Mouse (Mus musculus): ENCODE results near the gene Chrng. TPM values are rescaled to one million over a fixed set of nuclear protein-coding genes. Genes with fewer than 3 reads are reported as not detected.

The Chrng gene
- total RNA-seq, 2 experiments from 2014 or later: not detected

- no peak for DNase-seq
Measured at GRCm38 (mm10) chr1:87198119-87199065, 6.1 kb upstream of the Chrng start.

GRCm38 (mm10) chr1:87200811-87201210 lies 3.6 kb upstream of the Chrng start:
- DNase-seq: no peak

GRCm38 (mm10) chr1:87201848-87202247 lies 2.6 kb upstream of the Chrng start:
- no peak for DNase-seq

GRCm38 (mm10) chr1:87203779-87204178 lies 678 bp upstream of the Chrng start:
- DNase-seq: no peak

- no peak for DNase-seq
Measured at GRCm38 (mm10) chr1:87205038-87205437, 581 bp downstream of the Chrng start.

GRCm38 (mm10) chr1:87205502-87205901 lies 1.0 kb downstream of the Chrng start:
- DNase-seq: no peak

GRCm38 (mm10) chr1:87206339-87206738 lies 1.9 kb downstream of the Chrng start:
- no peak for DNase-seq

GRCm38 (mm10) chr1:87211431-87211830 lies 7.0 kb downstream of the Chrng start:
- no peak for DNase-seq

GRCm38 (mm10) chr1:87213735-87214704 lies 9.6 kb downstream of the Chrng start, which contains the start of gene Eif4e2:
Gene Eif4e2 (plus strand): TSS chr1:87213914.
- DNase-seq: peak; percentile 89 to 91

- no peak for DNase-seq
Measured at GRCm38 (mm10) chr1:87214748-87215147, 10.3 kb downstream of the Chrng start.

GRCm38 (mm10) chr1:87217938-87218337 lies 13.5 kb downstream of the Chrng start:
- no peak for DNase-seq

- DNase-seq: no peak
Measured at GRCm38 (mm10) chr1:87225739-87226138, 21.3 kb downstream of the Chrng start.

GRCm38 (mm10) chr1:87226409-87227159 lies 22.1 kb downstream of the Chrng start:
- DNase-seq: no peak

- DNase-seq: no peak
Measured at GRCm38 (mm10) chr1:87227160-87227550, 22.7 kb downstream of the Chrng start.

GRCm38 (mm10) chr1:87230606-87231005 lies 26.1 kb downstream of the Chrng start:
- DNase-seq: no peak

GRCm38 (mm10) chr1:87232197-87232596 lies 27.7 kb downstream of the Chrng start:
- no peak for DNase-seq

GRCm38 (mm10) chr1:87239056-87239455 lies 34.6 kb downstream of the Chrng start:
- DNase-seq: no peak

GRCm38 (mm10) chr1:87243021-87243420 lies 38.6 kb downstream of the Chrng start:
- no peak for DNase-seq

- no peak for DNase-seq
Measured at GRCm38 (mm10) chr1:87245430-87245829, 41.0 kb downstream of the Chrng start.

GRCm38 (mm10) chr1:87245929-87246815 lies 41.7 kb downstream of the Chrng start:
- DNase-seq: peak; percentile 80 to 81

GRCm38 (mm10) chr1:87252040-87252609 lies 47.7 kb downstream of the Chrng start:
- DNase-seq: no peak
